Mouse (Mus musculus) regulatory T cell (primary cell): Measurements from ENCODE around the gene Gpr176.

Source experiments
- in situ Hi-C: fragments of 300-600 bp; cut with MboI, MseI; formaldehyde crosslinking; loops from one replicate; pipeline ENCODE4 v1.15.1; 2025; ENCODE audit warnings: high pct_unique_total_duplicates

Gene Gpr176

GRCm38 (mm10) chr2:118236196-118236595 lies 137.0 kb downstream of the Gpr176 start:
- in situ Hi-C loops: no loop called here

- in situ Hi-C loops: no loop called here
Observed at GRCm38 (mm10) chr2:118235614-118236013, 137.6 kb downstream of the Gpr176 start.

GRCm38 (mm10) chr2:118230544-118230943 lies 142.7 kb downstream of the Gpr176 start:
- in situ Hi-C loops: no loop called here

GRCm38 (mm10) chr2:118228486-118229079 lies 144.6 kb downstream of the Gpr176 start:
- in situ Hi-C loops: no loop called here
